Mouse (Mus musculus): ENCODE measurements at regions not wholly inside any gene's neighbourhood (a gene's known extent, or its start where the extent isn't known, plus 50 kb on each side); places are given as distances from the start of the nearest gene placed in this dataset.

- TF ChIP-seq POLR2A (IDR thresholded peaks at IDR 0.05; ENCODE audit: insufficient read length, low read depth), result no peak
- no peak for TF ChIP-seq MYOG (IDR thresholded peaks at IDR 0.05; ENCODE audit: control insufficient read depth in 1 of 3, insufficient read depth in 1 of 3, insufficient read length in 2 of 3, low read depth in 2 of 3)
- TF ChIP-seq E2F4 (IDR thresholded peaks at IDR 0.05; ENCODE audit: insufficient read depth), result no peak
- TF ChIP-seq POLR2AphosphoS2 (IDR thresholded peaks at IDR 0.05; ENCODE audit: insufficient read length, low read depth), result no peak
Measured at GRCm38 (mm10) chr5:91274411-91274810, 128.4 kb downstream of the Btc start.
